Comparison of ENCODE assay signal across 18 mouse cellular contexts in the genomic region with DNA sequence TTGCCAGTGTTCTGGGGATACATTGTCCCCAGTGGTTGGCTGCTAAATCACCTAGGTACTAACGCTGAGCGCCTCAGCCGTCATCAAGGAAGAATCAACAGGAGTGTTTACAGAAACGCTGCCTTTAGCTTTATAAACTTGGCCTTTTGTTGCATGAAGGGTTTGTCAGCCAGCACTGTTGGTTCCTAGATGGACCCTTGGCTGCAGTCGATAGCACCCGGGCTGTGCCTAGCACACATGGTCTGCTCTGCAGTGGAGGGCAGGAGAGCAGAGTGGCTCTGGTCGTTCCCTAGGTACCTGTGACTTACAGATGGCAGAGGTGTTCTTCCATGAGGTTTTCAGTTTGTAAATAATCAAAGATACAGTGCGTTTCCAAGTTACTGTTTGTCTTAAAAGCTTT.
"Had no signal": no experiment of that assay in that cellular context is flagged by ENCODE, and none has a peak within 500 bp of the region (broad histone marks: within the 10 kb centered on the region; RNA-seq: fewer than 3 reads in every experiment).

No protein-coding gene starts in this region.

- H3K36me3 ChIP-seq: neural tube, embryonic 13.5 days; neural tube, embryonic 15.5 days had no signal

- H3K27ac ChIP-seq: midbrain, embryonic 10.5 days; midbrain, embryonic 12.5 days; neural tube, embryonic 13.5 days; neural tube, embryonic 15.5 days had no signal

- H3K27me3 ChIP-seq: midbrain, embryonic 12.5 days; neural tube, embryonic 13.5 days; neural tube, embryonic 15.5 days had no signal

- H3K4me3 ChIP-seq: midbrain, embryonic 10.5 days; midbrain, embryonic 12.5 days; myocyte; neural tube, embryonic 13.5 days; neural tube, embryonic 15.5 days had no signal

- H3K9ac ChIP-seq: lung, embryonic 14.5 days; midbrain, embryonic 12.5 days; neural tube, embryonic 13.5 days; neural tube, embryonic 15.5 days had no signal

- DNase-seq: lung, adult 18-20 months; lung, embryonic 14.5 days; lung, postnatal 10 days; lung, postnatal 4 days; midbrain, embryonic 14.5 days; retina, postnatal 1 day; right cerebral cortex, adult 18-20 months; right cerebral cortex, postnatal 25 days; right cerebral cortex, postnatal 4 days; spleen, adult 18-20 months; thymus, adult 2 months; thymus, postnatal 25 days; thymus, postnatal 4 days had no signal

- H3K4me2 ChIP-seq: lung, embryonic 14.5 days; midbrain, embryonic 12.5 days; neural tube, embryonic 13.5 days; neural tube, embryonic 15.5 days had no signal

- H3K4me1 ChIP-seq: midbrain, embryonic 10.5 days had no signal

- H3K9me3 ChIP-seq: midbrain, embryonic 10.5 days; neural tube, embryonic 13.5 days; neural tube, embryonic 15.5 days had no signal
